Mouse (Mus musculus): ENCODE data around the gene Olfr1354. TPM values are rescaled to one million over a fixed set of nuclear protein-coding genes. Genes with fewer than 3 reads are reported as not detected.
"Not testable (repeated sequence)": the region's sequence is repeated elsewhere in the genome, so short reads cannot be mapped to it uniquely, and the experiment has no call there.

Gene Olfr1354
- polyA plus RNA-seq (2016; fragmentation: Nextera tagmentation; extraction: Ambion mirVana) = not detected in 2 replicates

- H3K27ac ChIP-seq; H3K27me3 ChIP-seq (ENCODE audit: insufficient read depth, poor library complexity, severe bottlenecking); DNase-seq (ENCODE audit: low spot score); H3K9me3 ChIP-seq; H3K36me3 ChIP-seq; H3K4me3 ChIP-seq; H3K4me1 ChIP-seq: not testable (repeated sequence)
- 78% methylated on average over 1 of the region's 1 CpGs for WGBS
Measured at GRCm38 (mm10) chr10:78912871-78913270, at the start of gene Olfr1354. Gene Olfr1354 (plus strand): TSS chr10:78913171.

- Histone ChIP-seq H3K27ac (no peak within 1 kb of the TSS), H3K4me1 (no peaks in the 10 kb centered on the region), H3K9me3 (peaks cover 4% of the 10 kb centered on the region), H3K4me3 (no peak within 1 kb of the TSS), H3K36me3 (no peaks in the 10 kb centered on the region), H3K27me3 (ENCODE audit: insufficient read depth, poor library complexity, severe bottlenecking) (no peaks in the 10 kb centered on the region)
- WGBS = 69% methylated on average over 2 of the region's 2 CpGs
- no peak for DNase-seq (ENCODE audit: low spot score)
Measured at GRCm38 (mm10) chr10:78875240-78875639, 37.7 kb upstream of the Olfr1354 start, which contains the start of gene Olfr1355. Gene Olfr1355 (plus strand): TSS chr10:78875540.

- not testable (repeated sequence) for H3K27ac ChIP-seq; H3K36me3 ChIP-seq; H3K4me3 ChIP-seq; DNase-seq (ENCODE audit: low spot score); H3K27me3 ChIP-seq (ENCODE audit: insufficient read depth, poor library complexity, severe bottlenecking); H3K9me3 ChIP-seq; H3K4me1 ChIP-seq
- WGBS = 88% methylated on average over 1 of the region's 1 CpGs
Measured at GRCm38 (mm10) chr10:78950336-78950735, 37.4 kb downstream of the Olfr1354 start, which contains the start of gene Olfr8. Gene Olfr8 (plus strand): TSS chr10:78950636.

GRCm38 (mm10) chr10:78963009-78963408, 50.0 kb downstream of the Olfr1354 start, which contains the start of gene Olfr1353:
Gene Olfr1353 (plus strand): TSS chr10:78963309.
- not testable (repeated sequence) for H3K27ac ChIP-seq; H3K27me3 ChIP-seq (ENCODE audit: insufficient read depth, poor library complexity, severe bottlenecking); H3K9me3 ChIP-seq; DNase-seq (ENCODE audit: low spot score); H3K4me1 ChIP-seq; H3K36me3 ChIP-seq; H3K4me3 ChIP-seq

Other genes starting within 250 kb of the Olfr1354 start
- not detected in 2 replicates for gene Casp14, start 194.9 kb upstream of the Olfr1354 start, polyA plus RNA-seq (2016; fragmentation: Nextera tagmentation; extraction: Ambion mirVana)
- not detected in 2 replicates for gene Ccdc105, start 160.1 kb upstream of the Olfr1354 start, polyA plus RNA-seq (2016; fragmentation: Nextera tagmentation; extraction: Ambion mirVana)
- 0.68 and 0.76 TPM in 2 replicates for gene Slc1a6, start 132.7 kb upstream of the Olfr1354 start, polyA plus RNA-seq (2016; fragmentation: Nextera tagmentation; extraction: Ambion mirVana)
- not detected in 2 replicates for gene Olfr1356, start 61.0 kb upstream of the Olfr1354 start, polyA plus RNA-seq (2016; fragmentation: Nextera tagmentation; extraction: Ambion mirVana)
- gene Olfr1355, start 37.6 kb upstream of the Olfr1354 start, polyA plus RNA-seq (2016; fragmentation: Nextera tagmentation; extraction: Ambion mirVana) = not detected in 2 replicates
- not detected in 2 replicates for gene Olfr8, start 37.5 kb downstream of the Olfr1354 start, polyA plus RNA-seq (2016; fragmentation: Nextera tagmentation; extraction: Ambion mirVana)
- gene Olfr1353, start 50.1 kb downstream of the Olfr1354 start, polyA plus RNA-seq (2016; fragmentation: Nextera tagmentation; extraction: Ambion mirVana) = not detected in 2 replicates
- gene Olfr1352, start 67.9 kb downstream of the Olfr1354 start, polyA plus RNA-seq (2016; fragmentation: Nextera tagmentation; extraction: Ambion mirVana) = not detected in 2 replicates
- not detected in 2 replicates for gene Olfr1351, start 99.3 kb downstream of the Olfr1354 start, polyA plus RNA-seq (2016; fragmentation: Nextera tagmentation; extraction: Ambion mirVana)
- 0.17 TPM in 1 of 2 replicates, not detected in the other for gene Olfr57, start 115.6 kb downstream of the Olfr1354 start, polyA plus RNA-seq (2016; fragmentation: Nextera tagmentation; extraction: Ambion mirVana)
- 16.2 and 19.8 TPM in 2 replicates for gene 2610008E11Rik, start 184.4 kb downstream of the Olfr1354 start, polyA plus RNA-seq (2016; fragmentation: Nextera tagmentation; extraction: Ambion mirVana)
- gene Vmn2r80, start 235.6 kb downstream of the Olfr1354 start, polyA plus RNA-seq (2016; fragmentation: Nextera tagmentation; extraction: Ambion mirVana) = not detected in 2 replicates